Mouse (Mus musculus): ENCODE measurements around the gene Smg6.

Smg6 gene

GRCm38 (mm10) chr11:75047736-75048407, 122.2 kb downstream of the Smg6 start:
- DNase-seq (ENCODE audit: low spot score in 2 of 2) = no peak

- no peak for DNase-seq (ENCODE audit: low spot score in 2 of 2)
Observed at GRCm38 (mm10) chr11:75049146-75049545, 123.5 kb downstream of the Smg6 start.

GRCm38 (mm10) chr11:75049807-75050206, 124.2 kb downstream of the Smg6 start:
- no peak for DNase-seq (ENCODE audit: low spot score in 2 of 2)

GRCm38 (mm10) chr11:75051239-75051638, 125.6 kb downstream of the Smg6 start:
- no peak for DNase-seq (ENCODE audit: low spot score in 2 of 2)

GRCm38 (mm10) chr11:75051712-75052550, 126.3 kb downstream of the Smg6 start:
- DNase-seq (ENCODE audit: low spot score in 2 of 2) = no peak

GRCm38 (mm10) chr11:75053020-75053419, 127.4 kb downstream of the Smg6 start:
- no peak for DNase-seq (ENCODE audit: low spot score in 2 of 2)

- no peak for DNase-seq (ENCODE audit: low spot score in 2 of 2)
Observed at GRCm38 (mm10) chr11:75053722-75054121, 128.1 kb downstream of the Smg6 start.

- peak in 1 of 2 experiments; percentile 48 for DNase-seq (ENCODE audit: low spot score in 2 of 2)
Observed at GRCm38 (mm10) chr11:75054184-75054877, 128.7 kb downstream of the Smg6 start.

- DNase-seq (ENCODE audit: low spot score in 2 of 2) = no peak
Observed at GRCm38 (mm10) chr11:75054878-75055214, 129.2 kb downstream of the Smg6 start.

- no peak for DNase-seq (ENCODE audit: low spot score in 2 of 2)
Observed at GRCm38 (mm10) chr11:75062650-75063049, 137.0 kb downstream of the Smg6 start.

GRCm38 (mm10) chr11:75064266-75064665, 138.6 kb downstream of the Smg6 start:
- DNase-seq (ENCODE audit: low spot score in 2 of 2) = no peak

- no peak for DNase-seq (ENCODE audit: low spot score in 2 of 2)
Observed at GRCm38 (mm10) chr11:75071352-75071751, 145.7 kb downstream of the Smg6 start.

- no peak for DNase-seq (ENCODE audit: low spot score in 2 of 2)
Observed at GRCm38 (mm10) chr11:75072932-75073625, 147.5 kb downstream of the Smg6 start.

- DNase-seq (ENCODE audit: low spot score in 2 of 2) = no peak
Observed at GRCm38 (mm10) chr11:75073696-75074095, 148.1 kb downstream of the Smg6 start.

- DNase-seq (ENCODE audit: low spot score in 2 of 2) = no peak
Observed at GRCm38 (mm10) chr11:75074543-75074942, 148.9 kb downstream of the Smg6 start.

GRCm38 (mm10) chr11:75078616-75079015, 153.0 kb downstream of the Smg6 start:
- DNase-seq (ENCODE audit: low spot score in 2 of 2) = peak in 1 of 2 experiments; percentile 28

GRCm38 (mm10) chr11:75083031-75083430, 157.4 kb downstream of the Smg6 start:
- DNase-seq (ENCODE audit: low spot score in 2 of 2) = no peak

- no peak for DNase-seq (ENCODE audit: low spot score in 2 of 2)
Observed at GRCm38 (mm10) chr11:75092159-75092558, 166.5 kb downstream of the Smg6 start.

GRCm38 (mm10) chr11:75092656-75093055, 167.0 kb downstream of the Smg6 start:
- no peak for DNase-seq (ENCODE audit: low spot score in 2 of 2)

- DNase-seq (ENCODE audit: low spot score in 2 of 2) = no peak
Observed at GRCm38 (mm10) chr11:75094759-75095158, 169.1 kb downstream of the Smg6 start.

GRCm38 (mm10) chr11:75102763-75103339, 177.2 kb downstream of the Smg6 start:
- no peak for DNase-seq (ENCODE audit: low spot score in 2 of 2)

GRCm38 (mm10) chr11:75106614-75107013, 181.0 kb downstream of the Smg6 start:
- DNase-seq (ENCODE audit: low spot score in 2 of 2) = no peak

All from right cerebral cortex, postnatal 10 days (tissue).